Mouse (Mus musculus): ENCODE measurements around the gene Ccm2l.

Ccm2l gene

GRCm38 (mm10) chr2:153065747-153066508 is at the start of gene Ccm2l:
TSS of gene Ccm2l (plus strand) at chr2:153065955.
- DNase-seq (ENCODE audit: low read depth, low spot score) = no peak

- DNase-seq (ENCODE audit: low read depth, low spot score) = no peak
Measured at GRCm38 (mm10) chr2:153016786-153017185, 49.0 kb upstream of the Ccm2l start.

- no peak for DNase-seq (ENCODE audit: low read depth, low spot score)
Measured at GRCm38 (mm10) chr2:153019355-153019754, 46.4 kb upstream of the Ccm2l start.

- no peak for DNase-seq (ENCODE audit: low read depth, low spot score)
Measured at GRCm38 (mm10) chr2:153021163-153021562, 44.6 kb upstream of the Ccm2l start.

- no peak for DNase-seq (ENCODE audit: low read depth, low spot score)
Measured at GRCm38 (mm10) chr2:153022855-153023254, 42.9 kb upstream of the Ccm2l start.

GRCm38 (mm10) chr2:153026052-153026451 is 39.7 kb upstream of the Ccm2l start:
- DNase-seq (ENCODE audit: low read depth, low spot score) = no peak

GRCm38 (mm10) chr2:153027501-153027900 is 38.3 kb upstream of the Ccm2l start:
- DNase-seq (ENCODE audit: low read depth, low spot score) = no peak

- DNase-seq (ENCODE audit: low read depth, low spot score) = no peak
Measured at GRCm38 (mm10) chr2:153030422-153030821, 35.3 kb upstream of the Ccm2l start.

GRCm38 (mm10) chr2:153031126-153032082 is 34.4 kb upstream of the Ccm2l start, which contains the start of gene Xkr7:
TSS of gene Xkr7 (plus strand) at chr2:153031852.
- DNase-seq (ENCODE audit: low read depth, low spot score) = no peak

- DNase-seq (ENCODE audit: low read depth, low spot score) = peak; percentile 67
Measured at GRCm38 (mm10) chr2:153032083-153032842, 33.5 kb upstream of the Ccm2l start.

- no peak for DNase-seq (ENCODE audit: low read depth, low spot score)
Measured at GRCm38 (mm10) chr2:153032973-153033372, 32.8 kb upstream of the Ccm2l start.

- DNase-seq (ENCODE audit: low read depth, low spot score) = no peak
Measured at GRCm38 (mm10) chr2:153033545-153034230, 32.1 kb upstream of the Ccm2l start.

- no peak for DNase-seq (ENCODE audit: low read depth, low spot score)
Measured at GRCm38 (mm10) chr2:153036690-153037089, 29.1 kb upstream of the Ccm2l start.

GRCm38 (mm10) chr2:153043886-153044285 is 21.9 kb upstream of the Ccm2l start:
- DNase-seq (ENCODE audit: low read depth, low spot score) = no peak

GRCm38 (mm10) chr2:153045884-153046299 is 19.9 kb upstream of the Ccm2l start:
- DNase-seq (ENCODE audit: low read depth, low spot score) = no peak

GRCm38 (mm10) chr2:153047828-153048465 is 17.8 kb upstream of the Ccm2l start:
- no peak for DNase-seq (ENCODE audit: low read depth, low spot score)

GRCm38 (mm10) chr2:153049288-153049996 is 16.3 kb upstream of the Ccm2l start:
- no peak for DNase-seq (ENCODE audit: low read depth, low spot score)

- no peak for DNase-seq (ENCODE audit: low read depth, low spot score)
Measured at GRCm38 (mm10) chr2:153049997-153050358, 15.8 kb upstream of the Ccm2l start.

- no peak for DNase-seq (ENCODE audit: low read depth, low spot score)
Measured at GRCm38 (mm10) chr2:153051095-153051494, 14.7 kb upstream of the Ccm2l start.

- no peak for DNase-seq (ENCODE audit: low read depth, low spot score)
Measured at GRCm38 (mm10) chr2:153051537-153051936, 14.2 kb upstream of the Ccm2l start.

Measured in WW6 (cell line).